Mouse (Mus musculus) intestine, embryonic 14.5 days (tissue): ENCODE measurements around the gene Adarb1. TPM values are rescaled to one million over a fixed set of nuclear protein-coding genes. Genes with fewer than 3 reads are reported as not detected.

ENCODE experiments used
- ATAC-seq: fragments of 200-750 bp; cut with Nextera tagmentation; replicated peaks from 2 replicates; pipeline ENCODE4 v1.8.0; 2017; ENCODE audit warnings: low read depth, moderate number of reproducible peaks, moderate TSS enrichment, moderate library complexity; ENCODE audit not compliant: low FRiP score, low TSS enrichment
- DNase-seq: peaks from one replicate; pipeline ENCODE4 v3.0.0-alpha.2; 2018; ENCODE audit warnings: low spot score
- H3K27ac ChIP-seq: fragments of 300-500 bp; sonication (generic); 2 replicates; pipeline ENCODE4 v1.5.1; 2014; ENCODE audit warnings: low read depth, mild to moderate bottlenecking, control low read depth
- H3K27me3 ChIP-seq: fragments of 300-500 bp; sonication (generic); replicated peaks from 2 replicates; pipeline ENCODE4 v1.6.1; 2014; ENCODE audit warnings: low read length, control low read depth; ENCODE audit not compliant: control insufficient read depth, insufficient read depth
- H3K36me3 ChIP-seq: fragments of 300-500 bp; sonication (generic); 2 replicates; pipeline ENCODE4 v1.6.1; 2014; ENCODE audit warnings: low read length, control low read depth; ENCODE audit not compliant: control insufficient read depth, insufficient read depth
- H3K4me1 ChIP-seq: fragments of 300-500 bp; sonication (generic); replicated peaks from 2 replicates; pipeline ENCODE4 v1.6.1; 2014; ENCODE audit warnings: low read length, control low read depth, mixed read lengths; ENCODE audit not compliant: control insufficient read depth, insufficient read depth
- H3K4me2 ChIP-seq: fragments of 300-500 bp; sonication (generic); 2 replicates; pipeline ENCODE4 v1.6.1; 2014; ENCODE audit warnings: low read length
- H3K4me3 ChIP-seq: fragments of 300-500 bp; sonication (generic); 2 replicates; pipeline ENCODE4 v1.5.1; 2014; ENCODE audit warnings: low read depth, low read length, control low read depth, mixed read lengths
- H3K9ac ChIP-seq: fragments of 300-500 bp; sonication (generic); 2 replicates; pipeline ENCODE4 v1.6.1; 2014; ENCODE audit warnings: mild to moderate bottlenecking, low read length
- H3K9me3 ChIP-seq: fragments of 300-500 bp; sonication (generic); 2 replicates; pipeline ENCODE4 v1.6.1; 2016; ENCODE audit warnings: low read length, control low read depth; ENCODE audit not compliant: control insufficient read depth
- WGBS: fragments of 180-500 bp; shearing (Covaris S2); extraction: QIAGEN DNeasy Blood & Tissue Kit; methylation state at CpG from one replicate; pipeline ENCODE4 v1.1.7; 2014; 5-methylcytosine and 5-hydroxymethylcytosine counted together
- polyA plus RNA-seq: library from polyadenylated mRNA; unstranded; fragments of >200 nt; fragmentation: Nextera tagmentation; extraction: Ambion mirVana; gene quantifications from 2 replicates; pipeline ENCODE4 v1.2.1, GENCODE M21; 2014

The Adarb1 gene
- polyA plus RNA-seq, 1 experiment from 2014 or later: 3.8 TPM

GRCm38 (mm10) chr10:77272980-77273730 lies 144.9 kb downstream of the Adarb1 start:
- DNase-seq (no peak), ATAC-seq (no peak)
- Histone ChIP-seq H3K27me3 (no peaks in the 10 kb centered on the region), H3K9me3 (no peaks in the 10 kb centered on the region), H3K4me2 (no peak overlapping the region), H3K4me1 (no peaks in the 10 kb centered on the region), H3K36me3 (peaks cover 26% of the 10 kb centered on the region), H3K4me3 (no peak overlapping the region), H3K27ac (no peak overlapping the region), H3K9ac (no peak overlapping the region)
- 62% methylated on average over 11 of the region's 11 CpGs for WGBS

DNA sequence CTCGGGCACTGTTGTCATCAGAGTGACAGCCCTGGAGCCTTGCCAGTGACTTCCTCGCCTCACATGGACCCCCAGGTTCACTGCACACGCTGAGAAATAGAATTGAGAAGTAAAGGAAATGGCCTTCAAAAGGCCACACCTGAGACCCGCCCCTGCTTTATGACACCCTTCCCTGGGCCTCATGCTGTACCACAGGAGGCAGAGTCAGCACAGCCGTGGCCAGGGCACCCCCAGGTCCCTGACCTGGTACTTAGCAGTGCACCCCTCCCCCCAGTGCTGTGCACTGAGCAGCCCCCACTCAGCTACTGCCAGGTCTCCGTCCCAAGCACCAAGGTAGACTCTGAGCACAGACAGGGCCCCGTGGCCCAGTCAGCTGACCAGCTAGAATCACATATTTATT lies 148.9 kb downstream of the Adarb1 start:
- WGBS: 77% methylated on average over 7 of the region's 7 CpGs

DNA sequence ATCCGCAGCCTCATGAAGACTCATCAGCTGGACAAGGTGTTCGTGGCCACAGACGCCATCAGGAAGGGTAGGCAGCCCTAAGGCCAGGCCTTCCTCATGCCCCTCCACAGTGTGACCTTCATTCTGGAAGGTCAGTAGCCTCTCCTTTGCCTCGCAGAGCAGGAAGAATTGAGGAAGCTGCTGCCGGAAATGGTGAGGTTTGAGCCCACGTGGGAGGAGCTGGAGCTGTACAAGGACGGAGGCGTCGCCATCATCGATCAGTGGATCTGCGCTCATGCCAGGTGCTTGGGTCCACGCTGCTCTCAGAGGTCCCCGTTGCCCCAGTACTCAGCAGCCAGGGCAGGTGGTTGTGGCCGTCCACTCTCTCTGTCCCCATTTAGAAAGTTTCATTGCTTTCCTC lies 151.0 kb downstream of the Adarb1 start:
- Histone ChIP-seq H3K4me2 (no peak overlapping the region), H3K36me3 (peaks cover 86% of the 10 kb centered on the region), H3K9ac (no peak overlapping the region), H3K27me3 (no peaks in the 10 kb centered on the region), H3K9me3 (no peaks in the 10 kb centered on the region), H3K27ac (no peak overlapping the region), H3K4me3 (no peak overlapping the region), H3K4me1 (no peaks in the 10 kb centered on the region)
- ATAC-seq (no peak), DNase-seq (no peak)
- 89% methylated on average over 14 of the region's 14 CpGs for WGBS

More for the DNA sequence above, 148.9 kb downstream of the Adarb1 start:
- Histone ChIP-seq H3K4me3 (no peak overlapping the region), H3K9ac (no peak overlapping the region), H3K9me3 (no peaks in the 10 kb centered on the region), H3K27me3 (no peaks in the 10 kb centered on the region), H3K36me3 (peaks cover 65% of the 10 kb centered on the region), H3K4me1 (no peaks in the 10 kb centered on the region), H3K27ac (no peak overlapping the region), H3K4me2 (no peak overlapping the region)
- DNase-seq (no peak), ATAC-seq (peak; percentile 69; the same call in 1 of the 2 replicates)

- H3K9me3 ChIP-seq: no peaks in the 10 kb centered on the region
- no peak overlapping the region for H3K27ac ChIP-seq
- no peak for ATAC-seq
- WGBS: 77% methylated on average over 8 of the region's 8 CpGs
- no peaks in the 10 kb centered on the region for H3K27me3 ChIP-seq
- H3K4me2 ChIP-seq: no peak overlapping the region
- no peak overlapping the region for H3K4me3 ChIP-seq
- H3K9ac ChIP-seq: no peak overlapping the region
- H3K4me1 ChIP-seq: no peaks in the 10 kb centered on the region
- DNase-seq: no peak
- H3K36me3 ChIP-seq: peaks cover 94% of the 10 kb centered on the region
These were observed 151.8 kb downstream of the Adarb1 start for GRCm38 (mm10) chr10:77266281-77266680.

DNA sequence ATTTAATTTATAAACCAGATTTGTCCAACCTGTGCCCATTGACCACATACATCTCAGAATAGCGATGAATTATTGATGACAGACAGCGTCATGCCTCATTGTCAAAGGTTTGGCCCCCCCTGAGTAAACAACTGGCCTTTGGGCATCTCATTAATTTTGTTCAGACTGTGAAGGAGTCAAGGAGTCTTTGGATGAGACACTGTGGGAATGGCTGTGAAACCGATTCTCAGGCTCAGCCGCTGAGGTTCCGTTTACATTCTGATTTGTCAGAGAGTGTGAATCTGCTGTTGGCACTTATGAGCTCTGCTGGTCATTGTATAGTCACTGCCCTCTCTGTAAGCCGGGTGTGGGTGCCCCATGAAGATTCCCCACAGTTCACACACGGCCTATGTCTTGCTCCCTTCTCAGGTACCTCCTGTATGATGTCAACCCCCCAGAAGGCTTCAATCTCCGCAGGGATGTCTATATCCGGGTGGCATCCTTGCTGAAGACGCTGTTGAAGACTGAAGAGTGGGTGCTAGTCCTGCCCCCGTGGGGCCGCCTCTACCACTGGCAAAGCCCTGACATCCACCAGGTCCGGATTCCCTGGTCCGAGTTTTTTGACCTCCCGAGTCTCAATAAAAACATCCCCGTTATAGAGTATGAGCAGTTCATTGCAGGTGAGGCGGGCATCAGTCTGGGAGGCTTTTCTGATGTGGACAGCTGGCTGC lies 157.7 kb downstream of the Adarb1 start:
- WGBS: 78% methylated on average over 17 of the region's 17 CpGs
- ATAC-seq: no peak
- no peaks in the 10 kb centered on the region for H3K27me3 ChIP-seq
- peak overlapping the region; percentile 86 for H3K4me3 ChIP-seq
- H3K27ac ChIP-seq: no peak overlapping the region
- H3K9me3 ChIP-seq: no peaks in the 10 kb centered on the region
- peaks cover 8% of the 10 kb centered on the region for H3K4me1 ChIP-seq
- peak overlapping the region; percentile 91 for H3K9ac ChIP-seq
- peaks cover 45% of the 10 kb centered on the region for H3K36me3 ChIP-seq
- peak overlapping the region; percentile 79 for H3K4me2 ChIP-seq
- DNase-seq: no peak

DNA sequence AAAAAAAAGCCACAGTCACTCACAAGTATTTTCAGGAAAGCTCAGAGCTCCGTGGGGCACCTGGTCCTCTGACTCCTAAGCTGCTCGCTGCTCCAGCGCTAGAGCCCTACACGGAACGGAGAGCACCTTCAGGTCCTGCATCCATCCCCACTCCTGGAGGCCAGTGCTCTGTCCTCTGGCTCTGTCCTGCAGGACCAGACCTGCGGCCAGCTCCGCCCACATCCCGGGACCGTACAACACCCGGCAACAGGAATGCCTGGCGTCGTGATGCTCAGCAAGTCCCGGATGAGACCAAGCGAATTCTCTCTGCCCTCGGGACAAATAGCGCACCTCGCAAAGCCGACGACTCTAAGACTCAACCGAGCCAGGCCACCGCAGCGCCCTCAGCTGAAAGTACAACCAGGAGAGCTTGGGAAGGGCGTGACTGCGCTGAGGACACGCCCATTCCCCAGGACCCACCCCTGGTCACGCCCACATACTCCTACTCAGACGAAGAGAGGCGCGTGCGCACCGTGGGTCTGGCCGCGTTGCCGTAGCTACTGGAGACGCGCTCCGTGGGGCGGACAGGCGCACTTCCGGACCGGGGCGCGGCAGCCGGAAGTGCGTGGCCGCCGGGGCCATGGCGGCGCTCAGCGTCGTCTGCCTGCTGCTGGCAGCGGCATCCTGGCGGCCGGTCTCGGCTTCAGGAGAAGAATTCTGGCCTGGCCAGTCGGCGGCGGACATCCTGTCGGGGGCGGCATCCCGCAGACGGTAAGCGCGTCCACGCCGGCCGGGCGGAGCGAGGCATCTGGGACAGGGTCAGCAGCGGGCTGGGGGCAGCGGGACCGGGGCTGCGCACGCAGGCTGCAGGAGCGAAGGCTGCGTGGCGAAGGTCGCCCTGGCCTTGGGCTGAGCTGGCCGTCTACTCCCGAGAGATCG lies 159.1 kb downstream of the Adarb1 start, which contains the start of gene Pofut2:
Gene Pofut2 (plus strand): TSS at position 515 of the 918 bp plus-strand sequence.
- H3K4me1 ChIP-seq: peaks cover 13% of the 10 kb centered on the region
- under 1% methylated on average over 80 of the region's 81 CpGs for WGBS
- no peaks in the 10 kb centered on the region for H3K27me3 ChIP-seq
- ATAC-seq: peak; percentile 98
- H3K9ac ChIP-seq: peak within 1 kb of the TSS; percentile 91
- H3K4me2 ChIP-seq: peak within 1 kb of the TSS; percentile 79
- peak within 1 kb of the TSS; percentile 86 for H3K4me3 ChIP-seq
- peak; percentile 98 for DNase-seq
- peaks cover 32% of the 10 kb centered on the region for H3K36me3 ChIP-seq
- peak within 1 kb of the TSS; percentile 84 for H3K27ac ChIP-seq
- H3K9me3 ChIP-seq: no peaks in the 10 kb centered on the region

GRCm38 (mm10) chr10:77258041-77258590 lies 160.0 kb downstream of the Adarb1 start:
- H3K9ac ChIP-seq: no peak overlapping the region; the same call in 1 of the 2 replicates
- WGBS: 55% methylated on average over 4 of the region's 4 CpGs
- no peak for ATAC-seq
- no peak for DNase-seq
- peak overlapping the region; percentile 63 for H3K4me2 ChIP-seq
- H3K4me3 ChIP-seq: peak overlapping the region; percentile 86
- H3K27me3 ChIP-seq: no peaks in the 10 kb centered on the region
- no peaks in the 10 kb centered on the region for H3K9me3 ChIP-seq
- H3K27ac ChIP-seq: no peak overlapping the region
- H3K36me3 ChIP-seq: peaks cover 23% of the 10 kb centered on the region
- H3K4me1 ChIP-seq: peaks cover 13% of the 10 kb centered on the region

- Histone ChIP-seq H3K4me3 (no peak overlapping the region), H3K9ac (no peak overlapping the region), H3K27me3 (no peaks in the 10 kb centered on the region), H3K4me1 (peaks cover 33% of the 10 kb centered on the region), H3K27ac (no peak overlapping the region), H3K36me3 (no peaks in the 10 kb centered on the region), H3K9me3 (no peaks in the 10 kb centered on the region), H3K4me2 (no peak overlapping the region)
- DNase-seq: no peak
- 81% methylated on average over 3 of the region's 3 CpGs for WGBS
- ATAC-seq: no peak
These were observed 162.4 kb downstream of the Adarb1 start for GRCm38 (mm10) chr10:77255676-77256075.
